Mouse (Mus musculus): ENCODE measurements around the gene Hnrnpa3.
"Not testable (repeated sequence)": the region's sequence is repeated elsewhere in the genome, so short reads cannot be mapped to it uniquely, and the experiment has no call there.

Gene Hnrnpa3

GRCm38 (mm10) chr2:75682978-75683709 lies 24.1 kb downstream of the Hnrnpa3 start:
- no peak for DNase-seq

GRCm38 (mm10) chr2:75684526-75684925 lies 25.5 kb downstream of the Hnrnpa3 start:
- no peak for DNase-seq

GRCm38 (mm10) chr2:75685458-75685861 lies 26.4 kb downstream of the Hnrnpa3 start:
- DNase-seq, result no peak

GRCm38 (mm10) chr2:75687040-75687749 lies 28.1 kb downstream of the Hnrnpa3 start:
- no peak for DNase-seq

- DNase-seq, result no peak
These were observed 29.8 kb downstream of the Hnrnpa3 start for GRCm38 (mm10) chr2:75688901-75689300.

- DNase-seq, result no peak
These were observed 30.6 kb downstream of the Hnrnpa3 start for GRCm38 (mm10) chr2:75689482-75690158.

GRCm38 (mm10) chr2:75690656-75691055 lies 31.6 kb downstream of the Hnrnpa3 start:
- no peak for DNase-seq

GRCm38 (mm10) chr2:75691316-75691715 lies 32.3 kb downstream of the Hnrnpa3 start:
- no peak for DNase-seq

- no peak for DNase-seq
These were observed 33.3 kb downstream of the Hnrnpa3 start for GRCm38 (mm10) chr2:75692369-75692768.

- DNase-seq, result not testable (repeated sequence)
These were observed 35.9 kb downstream of the Hnrnpa3 start for GRCm38 (mm10) chr2:75694926-75695325.

- no peak for DNase-seq
These were observed 36.8 kb downstream of the Hnrnpa3 start for GRCm38 (mm10) chr2:75695676-75696350.

GRCm38 (mm10) chr2:75696371-75696770 lies 37.3 kb downstream of the Hnrnpa3 start:
- DNase-seq, result no peak

- DNase-seq, result no peak
These were observed 38.2 kb downstream of the Hnrnpa3 start for GRCm38 (mm10) chr2:75697222-75697621.

- no peak for DNase-seq
These were observed 38.9 kb downstream of the Hnrnpa3 start for GRCm38 (mm10) chr2:75698007-75698406.

GRCm38 (mm10) chr2:75698874-75699273 lies 39.8 kb downstream of the Hnrnpa3 start:
- DNase-seq, result no peak

GRCm38 (mm10) chr2:75700543-75700942 lies 41.5 kb downstream of the Hnrnpa3 start:
- DNase-seq, result no peak

- no peak for DNase-seq
These were observed 42.1 kb downstream of the Hnrnpa3 start for GRCm38 (mm10) chr2:75701207-75701606.

- DNase-seq, result no peak
These were observed 42.9 kb downstream of the Hnrnpa3 start for GRCm38 (mm10) chr2:75701822-75702587.

- DNase-seq, result no peak
These were observed 43.5 kb downstream of the Hnrnpa3 start for GRCm38 (mm10) chr2:75702588-75702976.

GRCm38 (mm10) chr2:75703375-75704181 lies 44.5 kb downstream of the Hnrnpa3 start:
- peak; percentile 35 for DNase-seq
